Mouse (Mus musculus) hindbrain, embryonic 12.5 days (tissue): ENCODE measurements around the gene Strip2. TPM values are rescaled to one million over a fixed set of nuclear protein-coding genes. Genes with fewer than 3 reads are reported as not detected.

Source experiments
- ATAC-seq: fragments of 200-750 bp; cut with Nextera tagmentation; 2 replicates; pipeline ENCODE4 v1.8.0; 2017; ENCODE audit warnings: moderate TSS enrichment; ENCODE audit not compliant: low FRiP score
- H3K27ac ChIP-seq: fragments of 300-500 bp; sonication (generic); 2 replicates; pipeline ENCODE4 v1.5.1; 2016; ENCODE audit warnings: mild to moderate bottlenecking
- H3K27me3 ChIP-seq: fragments of 300-500 bp; sonication (generic); 2 replicates; pipeline ENCODE4 v1.6.1; 2016; ENCODE audit warnings: mild to moderate bottlenecking
- H3K36me3 ChIP-seq: fragments of 300-500 bp; sonication (generic); 2 replicates; pipeline ENCODE4 v1.6.1; 2016; ENCODE audit warnings: mild to moderate bottlenecking
- H3K4me1 ChIP-seq: fragments of 300-500 bp; sonication (generic); 2 replicates; pipeline ENCODE4 v1.6.1; 2016
- H3K4me2 ChIP-seq: fragments of 300-500 bp; sonication (generic); replicated peaks from 2 replicates; pipeline ENCODE4 v1.6.1; 2016; ENCODE audit warnings: mild to moderate bottlenecking
- H3K4me3 ChIP-seq: fragments of 300-500 bp; sonication (generic); 2 replicates; pipeline ENCODE4 v1.5.1; 2016; ENCODE audit warnings: mild to moderate bottlenecking
- H3K9ac ChIP-seq: fragments of 300-500 bp; sonication (generic); 2 replicates; pipeline ENCODE4 v1.6.1; 2016; ENCODE audit warnings: mild to moderate bottlenecking, moderate library complexity
- H3K9me3 ChIP-seq: fragments of 300-500 bp; sonication (generic); replicated peaks from 2 replicates; pipeline ENCODE4 v1.6.1; 2016; ENCODE audit warnings: mild to moderate bottlenecking
- WGBS: fragments of 180-500 bp; shearing (Covaris S2); methylation state at CpG from one replicate; pipeline ENCODE4 v1.1.7; 2016; 5-methylcytosine and 5-hydroxymethylcytosine counted together
- microRNA-seq: library from miRNA; unstranded; fragments of <30 nt; microRNA quantifications from one replicate; pipeline ENCODE4, GENCODE M21; 2017
- polyA plus RNA-seq: library from polyadenylated mRNA; unstranded; fragments of >200 nt; fragmentation: Nextera tagmentation; extraction: Ambion mirVana; gene quantifications from 2 replicates; pipeline ENCODE4 v1.2.1, GENCODE M21; 2016

The Strip2 gene
- polyA plus RNA-seq, 1 experiment from 2014 or later, result 1.5 TPM

- H3K4me2 ChIP-seq, result peak overlapping the region; percentile 86
- no peaks in the 10 kb centered on the region for H3K36me3 ChIP-seq
- H3K4me3 ChIP-seq, result peak overlapping the region; percentile 47
- peak; percentile 80 for ATAC-seq
- peaks cover 6% of the 10 kb centered on the region; the same call in 1 of the 2 replicates for H3K4me1 ChIP-seq
- under 1% methylated on average over 37 of the region's 37 CpGs for WGBS
- peaks cover 11% of the 10 kb centered on the region for H3K27me3 ChIP-seq
- no peaks in the 10 kb centered on the region for H3K9me3 ChIP-seq
- H3K9ac ChIP-seq, result peak overlapping the region; percentile 56
- H3K27ac ChIP-seq, result peak overlapping the region; percentile 19; the same call in 1 of the 2 replicates
Observed at GRCm38 (mm10) chr6:29985058-29985498, 68.3 kb downstream of the Strip2 start.

- Histone ChIP-seq H3K36me3 (no peaks in the 10 kb centered on the region), H3K27me3 (peaks cover 11% of the 10 kb centered on the region), H3K9ac (peak overlapping the region; percentile 56), H3K4me1 (peaks cover 6% of the 10 kb centered on the region; the same call in 1 of the 2 replicates), H3K9me3 (no peaks in the 10 kb centered on the region), H3K27ac (no peak overlapping the region), H3K4me3 (peak overlapping the region; percentile 47), H3K4me2 (peak overlapping the region; percentile 86)
- 2% methylated on average over 14 of the region's 14 CpGs for WGBS
- ATAC-seq, result peak; percentile 48; the same call in 1 of the 2 replicates
Observed at GRCm38 (mm10) chr6:29985504-29985903, 68.7 kb downstream of the Strip2 start.

GRCm38 (mm10) chr6:29985986-29986385 lies 69.2 kb downstream of the Strip2 start:
- peak overlapping the region; percentile 86; the same call in 1 of the 2 replicates for H3K4me2 ChIP-seq
- H3K4me3 ChIP-seq, result no peak overlapping the region
- H3K27ac ChIP-seq, result no peak overlapping the region
- no peaks in the 10 kb centered on the region for H3K9me3 ChIP-seq
- WGBS, result 44% methylated on average over 6 of the region's 6 CpGs
- peaks cover 11% of the 10 kb centered on the region for H3K27me3 ChIP-seq
- ATAC-seq, result no peak
- H3K4me1 ChIP-seq, result peaks cover 6% of the 10 kb centered on the region; the same call in 1 of the 2 replicates
- H3K9ac ChIP-seq, result no peak overlapping the region
- H3K36me3 ChIP-seq, result no peaks in the 10 kb centered on the region

GRCm38 (mm10) chr6:29987246-29987645 lies 70.4 kb downstream of the Strip2 start:
- Histone ChIP-seq H3K27me3 (peaks cover 11% of the 10 kb centered on the region), H3K4me1 (peaks cover 6% of the 10 kb centered on the region; the same call in 1 of the 2 replicates), H3K9ac (no peak overlapping the region), H3K27ac (no peak overlapping the region), H3K36me3 (no peaks in the 10 kb centered on the region), H3K4me3 (no peak overlapping the region), H3K4me2 (no peak overlapping the region), H3K9me3 (no peaks in the 10 kb centered on the region)
- no peak for ATAC-seq
- 55% methylated on average over 3 of the region's 3 CpGs for WGBS

GRCm38 (mm10) chr6:29998140-29998539 lies 81.3 kb downstream of the Strip2 start:
- 75% methylated on average over 9 of the region's 9 CpGs for WGBS
- no peak overlapping the region for H3K27ac ChIP-seq
- no peak overlapping the region for H3K4me2 ChIP-seq
- no peak for ATAC-seq
- H3K4me1 ChIP-seq, result no peaks in the 10 kb centered on the region
- H3K27me3 ChIP-seq, result no peaks in the 10 kb centered on the region
- H3K9me3 ChIP-seq, result no peaks in the 10 kb centered on the region
- H3K9ac ChIP-seq, result no peak overlapping the region
- no peak overlapping the region for H3K4me3 ChIP-seq
- no peaks in the 10 kb centered on the region for H3K36me3 ChIP-seq

GRCm38 (mm10) chr6:29998771-29999170 lies 82.0 kb downstream of the Strip2 start:
- no peaks in the 10 kb centered on the region for H3K27me3 ChIP-seq

GRCm38 (mm10) chr6:30002628-30003027 lies 85.8 kb downstream of the Strip2 start:
- no peaks in the 10 kb centered on the region for H3K36me3 ChIP-seq
- H3K9me3 ChIP-seq, result no peaks in the 10 kb centered on the region
- no peak overlapping the region for H3K4me2 ChIP-seq
- no peak overlapping the region for H3K27ac ChIP-seq
- 77% methylated on average over 9 of the region's 9 CpGs for WGBS
- H3K27me3 ChIP-seq, result no peaks in the 10 kb centered on the region
- H3K4me3 ChIP-seq, result no peak overlapping the region
- ATAC-seq, result no peak
- H3K9ac ChIP-seq, result no peak overlapping the region
- no peaks in the 10 kb centered on the region for H3K4me1 ChIP-seq

More at GRCm38 (mm10) chr6:29998771-29999170, 82.0 kb downstream of the Strip2 start:
- Histone ChIP-seq H3K4me2 (no peak overlapping the region), H3K27ac (no peak overlapping the region), H3K9ac (no peak overlapping the region), H3K36me3 (no peaks in the 10 kb centered on the region), H3K9me3 (no peaks in the 10 kb centered on the region), H3K4me3 (no peak overlapping the region), H3K4me1 (no peaks in the 10 kb centered on the region)
- WGBS, result 75% methylated on average over 4 of the region's 4 CpGs
- ATAC-seq, result no peak

- no peaks in the 10 kb centered on the region for H3K36me3 ChIP-seq
- 81% methylated on average over 1 of the region's 1 CpGs for WGBS
- no peak for ATAC-seq
Observed at GRCm38 (mm10) chr6:30005851-30006250, 89.0 kb downstream of the Strip2 start.

GRCm38 (mm10) chr6:30009204-30009603 lies 92.4 kb downstream of the Strip2 start:
- no peaks in the 10 kb centered on the region for H3K36me3 ChIP-seq
- ATAC-seq, result no peak
- no peak overlapping the region for H3K4me3 ChIP-seq
- H3K9ac ChIP-seq, result no peak overlapping the region
- H3K4me2 ChIP-seq, result no peak overlapping the region
- 86% methylated on average over 7 of the region's 7 CpGs for WGBS
- no peaks in the 10 kb centered on the region for H3K4me1 ChIP-seq
- H3K27ac ChIP-seq, result no peak overlapping the region
- H3K9me3 ChIP-seq, result no peaks in the 10 kb centered on the region
- H3K27me3 ChIP-seq, result no peaks in the 10 kb centered on the region

More at GRCm38 (mm10) chr6:30005851-30006250, 89.0 kb downstream of the Strip2 start:
- H3K27me3 ChIP-seq, result no peaks in the 10 kb centered on the region
- no peak overlapping the region for H3K4me3 ChIP-seq
- no peaks in the 10 kb centered on the region for H3K4me1 ChIP-seq
- H3K27ac ChIP-seq, result no peak overlapping the region
- no peak overlapping the region for H3K9ac ChIP-seq
- H3K9me3 ChIP-seq, result no peaks in the 10 kb centered on the region
- H3K4me2 ChIP-seq, result no peak overlapping the region

Small RNA genes within 50 kb of the gene (microRNA-seq; reads per million reads assigned to microRNA genes)
- not detected for gene Gm23049

Other genes with a start within 250 kb of the Strip2 start
- 8.2 and 9.2 TPM in 2 replicates for gene Tspan33, start 222.8 kb upstream of the Strip2 start, polyA plus RNA-seq
- gene Smo, start 181.5 kb upstream of the Strip2 start, polyA plus RNA-seq, result 49.4 and 54.1 TPM in 2 replicates
- 21.8 and 25.3 TPM in 2 replicates for gene Ahcyl2, start 149.0 kb upstream of the Strip2 start, polyA plus RNA-seq
- gene Nrf1, start 131.0 kb downstream of the Strip2 start, polyA plus RNA-seq, result 62.1 and 65.4 TPM in 2 replicates